Mouse (Mus musculus) embryo, embryonic 11 days (tissue): ENCODE results near the gene a.
"Not testable (repeated sequence)": the region's sequence is repeated elsewhere in the genome, so short reads cannot be mapped to it uniquely, and the experiment has no call there.

Experiments
- DNase-seq: peaks from one replicate; pipeline ENCODE4 v3.0.0-alpha.2; 2015

a gene

GRCm38 (mm10) chr2:155012991-155013390, 221.8 kb downstream of the a start:
- DNase-seq, result no peak

GRCm38 (mm10) chr2:155016751-155017150, 225.5 kb downstream of the a start:
- not testable (repeated sequence) for DNase-seq

- DNase-seq, result not testable (repeated sequence)
Observed at GRCm38 (mm10) chr2:155018251-155018755, 227.1 kb downstream of the a start, which contains the start of gene Gm14226. Gm14226 (plus strand) TSS chr2:155018266.

- DNase-seq, result peak; percentile 91
Observed at GRCm38 (mm10) chr2:155018762-155019641, 227.8 kb downstream of the a start.

- DNase-seq, result peak; percentile 97
Observed at GRCm38 (mm10) chr2:155019673-155020072, 228.5 kb downstream of the a start.

GRCm38 (mm10) chr2:155020247-155020826, 229.1 kb downstream of the a start:
- not testable (repeated sequence) for DNase-seq

GRCm38 (mm10) chr2:155030831-155031230, 239.6 kb downstream of the a start:
- no peak for DNase-seq

GRCm38 (mm10) chr2:155032938-155033710, 241.9 kb downstream of the a start:
- DNase-seq, result no peak

GRCm38 (mm10) chr2:155039956-155040355, 248.8 kb downstream of the a start:
- DNase-seq, result no peak

GRCm38 (mm10) chr2:155044542-155044941, 253.3 kb downstream of the a start:
- DNase-seq, result no peak

- no peak for DNase-seq
Observed at GRCm38 (mm10) chr2:155045075-155045474, 253.9 kb downstream of the a start.

- no peak for DNase-seq
Observed at GRCm38 (mm10) chr2:155046803-155047202, 255.6 kb downstream of the a start.

- DNase-seq, result peak; percentile 56
Observed at GRCm38 (mm10) chr2:155047452-155048178, 256.4 kb downstream of the a start.

GRCm38 (mm10) chr2:155050108-155050503, 258.9 kb downstream of the a start:
- DNase-seq, result peak; percentile 25

GRCm38 (mm10) chr2:155050504-155051236, 259.5 kb downstream of the a start:
- DNase-seq, result peak; percentile 98

- no peak for DNase-seq
Observed at GRCm38 (mm10) chr2:155051622-155052351, 260.6 kb downstream of the a start.

GRCm38 (mm10) chr2:155052681-155053080, 261.5 kb downstream of the a start:
- no peak for DNase-seq

- not testable (repeated sequence) for DNase-seq
Observed at GRCm38 (mm10) chr2:155053512-155053911, 262.3 kb downstream of the a start.

GRCm38 (mm10) chr2:155054672-155055071, 263.5 kb downstream of the a start:
- peak; percentile 13 for DNase-seq

- DNase-seq, result no peak
Observed at GRCm38 (mm10) chr2:155056076-155056578, 264.9 kb downstream of the a start.

- no peak for DNase-seq
Observed at GRCm38 (mm10) chr2:155057361-155057760, 266.2 kb downstream of the a start.
